Mouse (Mus musculus): ENCODE data around the gene Krt9. TPM values are rescaled to one million over a fixed set of nuclear protein-coding genes. Genes with fewer than 3 reads are reported as not detected.

Gene Krt9
- total and polyA plus RNA-seq, 3 experiments, result not detected

DNA sequence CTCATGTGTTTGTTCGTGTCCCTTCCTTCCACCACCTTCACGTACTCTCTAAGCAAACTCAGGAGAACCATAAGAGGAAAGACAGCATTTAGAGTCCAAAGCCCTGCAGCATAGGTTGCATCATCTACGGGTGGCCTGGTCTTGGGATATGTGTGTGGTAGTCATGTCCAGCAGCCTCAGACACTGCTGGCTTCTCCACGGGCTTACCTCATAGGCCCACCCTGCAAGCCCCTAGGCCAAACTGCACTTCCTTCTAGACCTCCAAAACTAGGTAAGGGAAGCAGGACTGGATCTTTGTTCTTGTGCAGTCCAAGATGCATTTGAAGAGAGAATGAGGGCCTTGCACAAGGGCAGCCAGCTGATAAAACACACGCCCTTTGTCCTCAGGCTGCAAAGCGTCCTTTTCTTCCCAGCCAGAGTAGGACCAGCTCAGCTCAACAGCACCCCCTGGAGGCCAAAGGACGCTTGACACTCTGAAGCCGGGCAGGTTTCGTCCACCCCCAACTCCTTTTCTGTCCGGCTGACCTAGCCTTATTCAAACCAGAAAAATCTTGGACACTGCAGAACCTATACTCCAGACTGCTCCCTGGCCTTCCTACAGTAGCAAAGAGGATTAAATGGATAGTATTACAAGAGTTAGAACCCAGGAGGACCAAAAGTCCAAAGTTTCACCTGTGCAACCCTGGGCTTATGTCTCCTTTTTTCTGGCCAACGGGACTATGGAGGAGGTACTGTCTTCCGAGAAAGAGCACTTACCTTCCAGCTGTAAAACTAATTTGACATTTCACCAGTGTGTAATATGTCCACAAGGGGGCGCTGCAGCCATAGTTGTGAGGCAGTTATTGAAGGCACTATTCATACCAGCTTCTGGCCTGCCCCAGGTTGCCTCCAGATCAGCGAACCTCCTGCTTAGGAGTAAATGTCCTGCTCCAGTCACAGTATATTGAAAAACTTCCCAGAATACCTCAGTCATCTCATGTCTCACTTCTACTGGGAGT is 24.0 kb downstream of the Krt9 start:
- H3K27ac ChIP-seq (ENCODE audit: control insufficient read depth, low read depth, low read length), result no peak overlapping the region
- peak; percentile 20 for DNase-seq (ENCODE audit: low read depth, low spot score)
- TF ChIP-seq SMC3 (IDR thresholded peaks at IDR 0.05; ENCODE audit: low read depth, low read length) (peak; percentile 22; the same call in 1 of the 2 replicates), BHLHE40 (IDR thresholded peaks at IDR 0.05; ENCODE audit: borderline replicate concordance, low read depth, low read length) (no peak), CTCF (IDR thresholded peaks at IDR 0.05 in 2 of 3, conservative IDR thresholded peaks at IDR 0.05 in 1 of 3; ENCODE audit: control insufficient read depth in 1 of 3, insufficient read depth in 1 of 3, low read depth in 2 of 3, low read length in 3 of 3, poor library complexity in 1 of 3, severe bottlenecking in 1 of 3) (peak; percentile 23 to 65 (median 31))
- no peak overlapping the region for H3K4me3 ChIP-seq (ENCODE audit: control insufficient read depth in 1 of 2, insufficient read depth in 1 of 2, low read depth in 2 of 2, low read length in 2 of 2)
- H3K27me3 ChIP-seq (ENCODE audit: control insufficient read depth in 1 of 2, insufficient read depth in 2 of 2, low read length in 2 of 2), result no peaks in the 10 kb centered on the region
- no peaks in the 10 kb centered on the region for H3K79me2 ChIP-seq (ENCODE audit: control insufficient read depth, insufficient read depth, low read length, poor library complexity)
- no peaks in the 10 kb centered on the region for H3K4me1 ChIP-seq (ENCODE audit: control insufficient read depth in 1 of 2, insufficient read depth in 2 of 2, low read length in 2 of 2)
- H3K9ac ChIP-seq (ENCODE audit: control insufficient read depth, low read depth, low read length, poor library complexity, severe bottlenecking), result no peak overlapping the region
- no peaks in the 10 kb centered on the region for H3K36me3 ChIP-seq (ENCODE audit: control insufficient read depth in 1 of 2, insufficient read depth in 2 of 2, low read length in 2 of 2)
- H3K9me3 ChIP-seq (replicated peaks; ENCODE audit: insufficient read depth, low read length), result no peaks in the 10 kb centered on the region

DNA sequence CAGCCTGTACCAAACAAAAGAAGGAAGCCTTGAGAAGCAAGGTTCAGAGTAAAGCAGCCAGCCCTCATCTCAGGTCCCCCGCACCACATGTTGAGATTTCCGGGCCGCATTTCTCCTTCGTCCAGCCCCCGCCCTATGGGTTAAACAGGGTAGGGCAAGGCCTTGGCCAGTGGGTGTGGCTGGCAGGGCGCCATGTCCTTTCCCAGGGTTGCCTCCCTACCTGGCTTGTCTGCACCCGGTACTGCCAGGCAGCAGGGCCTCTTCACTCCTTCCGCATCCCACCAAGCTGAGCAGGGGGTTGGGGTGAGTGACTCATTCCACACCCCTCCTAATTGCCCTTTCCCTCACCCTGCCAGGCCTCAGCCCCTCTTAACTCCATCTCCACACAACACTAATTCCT is 25.0 kb downstream of the Krt9 start:
- H3K27me3 ChIP-seq (ENCODE audit: control insufficient read depth in 1 of 2, insufficient read depth in 2 of 2, low read length in 2 of 2), result no peaks in the 10 kb centered on the region
- H3K36me3 ChIP-seq (ENCODE audit: control insufficient read depth in 1 of 2, insufficient read depth in 2 of 2, low read length in 2 of 2), result no peaks in the 10 kb centered on the region
- no peaks in the 10 kb centered on the region for H3K9me3 ChIP-seq (replicated peaks; ENCODE audit: insufficient read depth, low read length)
- no peaks in the 10 kb centered on the region for H3K4me1 ChIP-seq (ENCODE audit: control insufficient read depth in 1 of 2, insufficient read depth in 2 of 2, low read length in 2 of 2)
- H3K79me2 ChIP-seq (ENCODE audit: control insufficient read depth, insufficient read depth, low read length, poor library complexity), result no peaks in the 10 kb centered on the region
- TF ChIP-seq CTCF (IDR thresholded peaks at IDR 0.05 in 2 of 3, conservative IDR thresholded peaks at IDR 0.05 in 1 of 3; ENCODE audit: control insufficient read depth in 1 of 3, insufficient read depth in 1 of 3, low read depth in 2 of 3, low read length in 3 of 3, poor library complexity in 1 of 3, severe bottlenecking in 1 of 3), result no peak
- H3K9ac ChIP-seq (ENCODE audit: control insufficient read depth, low read depth, low read length, poor library complexity, severe bottlenecking), result no peak overlapping the region
- H3K4me3 ChIP-seq (ENCODE audit: control insufficient read depth in 1 of 2, insufficient read depth in 1 of 2, low read depth in 2 of 2, low read length in 2 of 2), result no peak overlapping the region
- no peak for DNase-seq (ENCODE audit: low read depth, low spot score)
- H3K27ac ChIP-seq (ENCODE audit: control insufficient read depth, low read depth, low read length), result no peak overlapping the region

GRCm38 (mm10) chr11:100164392-100164791 is 28.7 kb downstream of the Krt9 start:
- no peak overlapping the region for H3K4me3 ChIP-seq (ENCODE audit: control insufficient read depth in 1 of 2, insufficient read depth in 1 of 2, low read depth in 2 of 2, low read length in 2 of 2)
- H3K4me1 ChIP-seq (ENCODE audit: control insufficient read depth in 1 of 2, insufficient read depth in 2 of 2, low read length in 2 of 2), result no peaks in the 10 kb centered on the region
- no peak for DNase-seq (ENCODE audit: low read depth, low spot score)
- H3K79me2 ChIP-seq (ENCODE audit: control insufficient read depth, insufficient read depth, low read length, poor library complexity), result no peaks in the 10 kb centered on the region
- no peak overlapping the region for H3K9ac ChIP-seq (ENCODE audit: control insufficient read depth, low read depth, low read length, poor library complexity, severe bottlenecking)
- no peak overlapping the region for H3K27ac ChIP-seq (ENCODE audit: control insufficient read depth, low read depth, low read length)
- TF ChIP-seq E2F4 (IDR thresholded peaks at IDR 0.05; ENCODE audit: borderline replicate concordance, low read depth, low read length) (no peak), ETS1 (IDR thresholded peaks at IDR 0.05; ENCODE audit: low read depth, low read length) (no peak), USF2 (IDR thresholded peaks at IDR 0.05; ENCODE audit: borderline replicate concordance in 1 of 2, insufficient read depth in 1 of 2, low read depth in 1 of 2, low read length in 2 of 2) (no peak), TBP (IDR thresholded peaks at IDR 0.05; ENCODE audit: low read depth, low read length) (no peak), SIN3A (IDR thresholded peaks at IDR 0.05; ENCODE audit: low read length) (no peak), ZMIZ1 (IDR thresholded peaks at IDR 0.05; ENCODE audit: low read depth, low read length) (no peak), HCFC1 (IDR thresholded peaks at IDR 0.05; ENCODE audit: low read depth, low read length) (no peak), CHD1 (IDR thresholded peaks at IDR 0.05; ENCODE audit: low read depth, low read length) (no peak), CTCF (IDR thresholded peaks at IDR 0.05 in 2 of 3, conservative IDR thresholded peaks at IDR 0.05 in 1 of 3; ENCODE audit: control insufficient read depth in 1 of 3, insufficient read depth in 1 of 3, low read depth in 2 of 3, low read length in 3 of 3, poor library complexity in 1 of 3, severe bottlenecking in 1 of 3) (no peak), POLR2A (IDR thresholded peaks at IDR 0.05; ENCODE audit: control insufficient read depth in 1 of 2, insufficient read depth in 1 of 2, low read depth in 1 of 2, low read length in 2 of 2, poor library complexity in 1 of 2) (no peak), MYB (IDR thresholded peaks at IDR 0.05; ENCODE audit: low read depth, low read length) (no peak), RCOR1 (IDR thresholded peaks at IDR 0.05; ENCODE audit: low read depth, low read length) (no peak)
- no peaks in the 10 kb centered on the region for H3K9me3 ChIP-seq (replicated peaks; ENCODE audit: insufficient read depth, low read length)
- no peaks in the 10 kb centered on the region for H3K36me3 ChIP-seq (ENCODE audit: control insufficient read depth in 1 of 2, insufficient read depth in 2 of 2, low read length in 2 of 2)
- no peaks in the 10 kb centered on the region for H3K27me3 ChIP-seq (ENCODE audit: control insufficient read depth in 1 of 2, insufficient read depth in 2 of 2, low read length in 2 of 2)

Measured in MEL (cell line).